Mouse (Mus musculus): ENCODE data around the gene Fbxo36. TPM values are rescaled to one million over a fixed set of nuclear protein-coding genes. Genes with fewer than 3 reads are reported as not detected.

The Fbxo36 gene
- polyA plus RNA-seq, 1 experiment from 2014 or later: 17.9 TPM

DNA sequence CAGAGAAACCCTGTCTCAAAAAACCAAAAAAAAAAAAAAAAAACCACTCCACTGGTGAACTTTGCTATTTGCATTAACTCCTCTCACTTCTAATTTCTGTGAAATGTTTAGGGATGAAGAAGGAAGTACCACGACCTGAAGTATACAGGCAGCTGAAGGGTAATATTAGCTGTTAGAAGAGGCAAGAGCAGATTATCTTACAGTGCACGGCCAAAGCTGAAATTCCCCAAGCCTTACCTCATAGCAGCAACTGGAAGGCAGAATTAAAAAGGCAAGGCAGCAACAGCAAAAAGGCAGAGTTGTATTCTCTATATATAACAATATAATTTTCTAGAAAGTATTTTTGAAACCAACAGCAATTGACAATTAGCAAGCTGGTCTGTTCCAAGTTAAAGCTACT is 14.6 kb upstream of the Fbxo36 start:
- no peak for DNase-seq (ENCODE audit: low spot score)
- no peak for ATAC-seq (replicated peaks; ENCODE audit: low FRiP score, low read depth)

DNA sequence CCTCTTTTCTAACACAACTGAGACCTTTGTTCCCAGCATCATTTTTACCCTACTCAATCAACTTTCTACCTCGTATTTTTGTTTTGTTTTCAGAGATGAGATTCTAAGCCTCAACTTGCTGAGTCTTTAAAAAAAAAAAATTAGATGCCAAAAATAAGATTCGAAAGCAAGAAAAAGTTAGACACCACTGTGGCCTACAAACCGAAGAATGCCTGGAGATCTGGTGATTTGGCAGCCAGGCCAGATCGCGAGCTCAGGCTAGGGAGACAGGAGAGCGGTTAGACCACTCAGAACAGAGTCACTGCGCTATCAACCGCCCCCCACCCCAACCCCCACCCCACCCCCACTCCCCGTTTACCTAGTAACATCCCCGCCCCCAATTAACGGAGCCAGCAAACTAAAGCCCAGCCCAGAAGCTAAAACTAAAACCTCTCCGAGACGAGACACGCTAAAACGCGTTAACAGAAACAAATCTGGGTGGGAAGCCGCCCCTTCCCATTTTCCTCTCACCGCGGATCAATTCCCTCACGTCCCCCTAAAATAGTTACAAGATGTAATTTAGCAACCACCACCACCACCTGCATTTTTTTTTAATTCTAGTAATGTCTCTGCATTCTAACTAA is 2.0 kb upstream of the Fbxo36 start:
- Histone ChIP-seq H3K36me3 (ENCODE audit: insufficient read depth, low read length) (0 out of 2 replicates have a peak, but pooled peaks cover 2% of the 10 kb centered on the region), H3K9ac (ENCODE audit: low read depth, low read length) (peak overlapping the region; percentile 99), H3K27me3 (ENCODE audit: insufficient read depth, low read length) (no peaks in the 10 kb centered on the region), H3K9me3 (replicated peaks; ENCODE audit: low read length) (no peaks in the 10 kb centered on the region), H3K4me2 (ENCODE audit: low read length) (peak overlapping the region; percentile 70), H3K4me1 (replicated peaks; ENCODE audit: insufficient read depth, low read length) (0 out of 2 replicates have a peak, but pooled peaks cover 3% of the 10 kb centered on the region), H3K27ac (peak overlapping the region; percentile 99), H3K4me3 (replicated peaks; ENCODE audit: low read depth, low read length) (peak overlapping the region; percentile 99)
- WGBS: 4% methylated on average over 20 of the region's 20 CpGs
- no peak for ATAC-seq (replicated peaks; ENCODE audit: low FRiP score, low read depth)
- no peak for DNase-seq (ENCODE audit: low spot score)
- no peak for TF ChIP-seq CTCF (IDR thresholded peaks at IDR 0.05; ENCODE audit: low read depth)

More for the DNA sequence above, 14.6 kb upstream of the Fbxo36 start:
- TF ChIP-seq CTCF (IDR thresholded peaks at IDR 0.05; ENCODE audit: low read depth): no peak
- Histone ChIP-seq H3K36me3 (ENCODE audit: insufficient read depth, low read length) (peaks cover 14% of the 10 kb centered on the region), H3K4me2 (ENCODE audit: low read length) (no peak overlapping the region), H3K9ac (ENCODE audit: low read depth, low read length) (no peak overlapping the region), H3K9me3 (replicated peaks; ENCODE audit: low read length) (no peaks in the 10 kb centered on the region), H3K27me3 (ENCODE audit: insufficient read depth, low read length) (no peaks in the 10 kb centered on the region), H3K27ac (no peak overlapping the region), H3K4me1 (replicated peaks; ENCODE audit: insufficient read depth, low read length) (no peaks in the 10 kb centered on the region), H3K4me3 (replicated peaks; ENCODE audit: low read depth, low read length) (no peak overlapping the region)
- 40% methylated on average over 2 of the region's 2 CpGs for WGBS

GRCm38 (mm10) chr1:84838156-84838555 is 1.5 kb upstream of the Fbxo36 start:
- peak overlapping the region; percentile 99 for H3K4me3 ChIP-seq (replicated peaks; ENCODE audit: low read depth, low read length)
- TF ChIP-seq CTCF (IDR thresholded peaks at IDR 0.05; ENCODE audit: low read depth): no peak
- peak; percentile 1; the same call in 1 of the 2 replicates for ATAC-seq (replicated peaks; ENCODE audit: low FRiP score, low read depth)
- 0% methylated on average over 22 of the region's 22 CpGs for WGBS
- H3K4me2 ChIP-seq (ENCODE audit: low read length): peak overlapping the region; percentile 70
- 0 out of 2 replicates have a peak, but pooled peaks cover 3% of the 10 kb centered on the region for H3K4me1 ChIP-seq (replicated peaks; ENCODE audit: insufficient read depth, low read length)
- no peaks in the 10 kb centered on the region for H3K27me3 ChIP-seq (ENCODE audit: insufficient read depth, low read length)
- peak; percentile 49 for DNase-seq (ENCODE audit: low spot score)
- H3K9me3 ChIP-seq (replicated peaks; ENCODE audit: low read length): no peaks in the 10 kb centered on the region
- 0 out of 2 replicates have a peak, but pooled peaks cover 2% of the 10 kb centered on the region for H3K36me3 ChIP-seq (ENCODE audit: insufficient read depth, low read length)
- peak overlapping the region; percentile 99 for H3K9ac ChIP-seq (ENCODE audit: low read depth, low read length)
- H3K27ac ChIP-seq: peak overlapping the region; percentile 99

- Histone ChIP-seq H3K27me3 (ENCODE audit: insufficient read depth, low read length) (no peaks in the 10 kb centered on the region), H3K9ac (ENCODE audit: low read depth, low read length) (peak overlapping the region; percentile 99), H3K4me2 (ENCODE audit: low read length) (peak overlapping the region; percentile 70), H3K36me3 (ENCODE audit: insufficient read depth, low read length) (0 out of 2 replicates have a peak, but pooled peaks cover 2% of the 10 kb centered on the region), H3K9me3 (replicated peaks; ENCODE audit: low read length) (no peaks in the 10 kb centered on the region), H3K4me1 (replicated peaks; ENCODE audit: insufficient read depth, low read length) (0 out of 2 replicates have a peak, but pooled peaks cover 3% of the 10 kb centered on the region), H3K27ac (peak overlapping the region; percentile 99), H3K4me3 (replicated peaks; ENCODE audit: low read depth, low read length) (peak overlapping the region; percentile 99)
- WGBS: under 1% methylated on average over 42 of the region's 44 CpGs
- peak; percentile 80 for DNase-seq (ENCODE audit: low spot score)
- peak; percentile 59 for ATAC-seq (replicated peaks; ENCODE audit: low FRiP score, low read depth)
- TF ChIP-seq CTCF (IDR thresholded peaks at IDR 0.05; ENCODE audit: low read depth): no peak
These were observed 955 bp upstream of the Fbxo36 start for GRCm38 (mm10) chr1:84838621-84839151.

GRCm38 (mm10) chr1:84840018-84840664 is 500 bp downstream of the Fbxo36 start, which contains the start of gene Trip12:
TSS of gene Trip12 (minus strand) at chr1:84840516.
- no peak for DNase-seq (ENCODE audit: low spot score)

GRCm38 (mm10) chr1:84841061-84841460 is 1.4 kb downstream of the Fbxo36 start:
- Histone ChIP-seq H3K27me3 (ENCODE audit: insufficient read depth, low read length) (no peaks in the 10 kb centered on the region), H3K4me1 (replicated peaks; ENCODE audit: insufficient read depth, low read length) (0 out of 2 replicates have a peak, but pooled peaks cover 3% of the 10 kb centered on the region), H3K27ac (0 out of 2 replicates have a peak overlapping the region, but pooled peaks have one; percentile 99), H3K9ac (ENCODE audit: low read depth, low read length) (no peak overlapping the region), H3K36me3 (ENCODE audit: insufficient read depth, low read length) (no peaks in the 10 kb centered on the region), H3K9me3 (replicated peaks; ENCODE audit: low read length) (no peaks in the 10 kb centered on the region), H3K4me3 (replicated peaks; ENCODE audit: low read depth, low read length) (peak overlapping the region; percentile 99; the same call in 1 of the 2 replicates), H3K4me2 (ENCODE audit: low read length) (peak overlapping the region; percentile 73)
- 74% methylated on average over 3 of the region's 3 CpGs for WGBS
- no peak for DNase-seq (ENCODE audit: low spot score)
- ATAC-seq (replicated peaks; ENCODE audit: low FRiP score, low read depth): no peak
- TF ChIP-seq CTCF (IDR thresholded peaks at IDR 0.05; ENCODE audit: low read depth): no peak

More at GRCm38 (mm10) chr1:84840018-84840664, 500 bp downstream of the Fbxo36 start, which contains the start of gene Trip12:
- Histone ChIP-seq H3K36me3 (ENCODE audit: insufficient read depth, low read length) (no peaks in the 10 kb centered on the region), H3K27me3 (ENCODE audit: insufficient read depth, low read length) (no peaks in the 10 kb centered on the region), H3K9ac (ENCODE audit: low read depth, low read length) (peak within 1 kb of the TSS; percentile 99), H3K27ac (peak within 1 kb of the TSS; percentile 99), H3K4me2 (ENCODE audit: low read length) (peak within 1 kb of the TSS; percentile 73), H3K4me3 (replicated peaks; ENCODE audit: low read depth, low read length) (peak within 1 kb of the TSS; percentile 99), H3K4me1 (replicated peaks; ENCODE audit: insufficient read depth, low read length) (0 out of 2 replicates have a peak, but pooled peaks cover 3% of the 10 kb centered on the region), H3K9me3 (replicated peaks; ENCODE audit: low read length) (no peaks in the 10 kb centered on the region)
- WGBS: 0% methylated on average over 38 of the region's 39 CpGs
- peak; percentile 47 for ATAC-seq (replicated peaks; ENCODE audit: low FRiP score, low read depth)
- peak; percentile 26; the same call in 1 of the 2 replicates for TF ChIP-seq CTCF (IDR thresholded peaks at IDR 0.05; ENCODE audit: low read depth)
